Mouse (Mus musculus) heart, embryonic 13.5 days (tissue): ENCODE measurements around the gene Slc25a44. TPM values are rescaled to one million over a fixed set of nuclear protein-coding genes. Genes with fewer than 3 reads are reported as not detected.
"Not testable (repeated sequence)": the region's sequence is repeated elsewhere in the genome, so short reads cannot be mapped to it uniquely, and the experiment has no call there.

Experiments
- ATAC-seq: fragments of 200-750 bp; cut with Nextera tagmentation; 2 replicates; pipeline ENCODE4 v1.8.0; 2017; ENCODE audit warnings: moderate TSS enrichment; ENCODE audit not compliant: insufficient number of reproducible peaks, low FRiP score, low TSS enrichment; ENCODE audit errors: extremely low read depth
- H3K27ac ChIP-seq: fragments of 300-500 bp; sonication (generic); replicated peaks from 2 replicates; pipeline ENCODE4 v1.5.1; 2015; ENCODE audit warnings: moderate library complexity, mild to moderate bottlenecking, inconsistent platforms
- H3K27me3 ChIP-seq: fragments of 300-500 bp; sonication (generic); replicated peaks from 2 replicates; pipeline ENCODE4 v1.6.1; 2015; ENCODE audit warnings: mild to moderate bottlenecking, inconsistent platforms
- H3K36me3 ChIP-seq: fragments of 300-500 bp; sonication (generic); 2 replicates; pipeline ENCODE4 v1.6.1; 2015; ENCODE audit warnings: mild to moderate bottlenecking, inconsistent platforms
- H3K4me1 ChIP-seq: fragments of 300-500 bp; sonication (generic); 2 replicates; pipeline ENCODE4 v1.6.1; 2015; ENCODE audit warnings: inconsistent platforms
- H3K4me2 ChIP-seq: fragments of 300-500 bp; sonication (generic); 2 replicates; pipeline ENCODE4 v1.6.1; 2015; ENCODE audit warnings: inconsistent platforms, mild to moderate bottlenecking, moderate library complexity
- H3K4me3 ChIP-seq: fragments of 300-500 bp; sonication (generic); 2 replicates; pipeline ENCODE4 v1.5.1; 2015; ENCODE audit warnings: moderate library complexity, mild to moderate bottlenecking, inconsistent platforms
- H3K9ac ChIP-seq: fragments of 300-500 bp; sonication (generic); 2 replicates; pipeline ENCODE4 v1.6.1; 2015; ENCODE audit warnings: inconsistent platforms, mild to moderate bottlenecking, moderate library complexity
- H3K9me3 ChIP-seq: fragments of 300-500 bp; sonication (generic); 2 replicates; pipeline ENCODE4 v1.6.1; 2016; ENCODE audit warnings: inconsistent platforms
- WGBS: fragments of 180-500 bp; shearing (Covaris S2); methylation state at CpG from one replicate; pipeline ENCODE4 v1.1.7; 2015; ENCODE audit warnings: mixed read lengths; 5-methylcytosine and 5-hydroxymethylcytosine counted together
- polyA plus RNA-seq: library from polyadenylated mRNA; unstranded; fragments of >200 nt; fragmentation: Nextera tagmentation; extraction: Ambion mirVana; gene quantifications from 2 replicates; pipeline ENCODE4 v1.2.1, GENCODE M21; 2015

Slc25a44 gene
- polyA plus RNA-seq, 1 experiment from 2014 or later: 12.0 TPM

DNA sequence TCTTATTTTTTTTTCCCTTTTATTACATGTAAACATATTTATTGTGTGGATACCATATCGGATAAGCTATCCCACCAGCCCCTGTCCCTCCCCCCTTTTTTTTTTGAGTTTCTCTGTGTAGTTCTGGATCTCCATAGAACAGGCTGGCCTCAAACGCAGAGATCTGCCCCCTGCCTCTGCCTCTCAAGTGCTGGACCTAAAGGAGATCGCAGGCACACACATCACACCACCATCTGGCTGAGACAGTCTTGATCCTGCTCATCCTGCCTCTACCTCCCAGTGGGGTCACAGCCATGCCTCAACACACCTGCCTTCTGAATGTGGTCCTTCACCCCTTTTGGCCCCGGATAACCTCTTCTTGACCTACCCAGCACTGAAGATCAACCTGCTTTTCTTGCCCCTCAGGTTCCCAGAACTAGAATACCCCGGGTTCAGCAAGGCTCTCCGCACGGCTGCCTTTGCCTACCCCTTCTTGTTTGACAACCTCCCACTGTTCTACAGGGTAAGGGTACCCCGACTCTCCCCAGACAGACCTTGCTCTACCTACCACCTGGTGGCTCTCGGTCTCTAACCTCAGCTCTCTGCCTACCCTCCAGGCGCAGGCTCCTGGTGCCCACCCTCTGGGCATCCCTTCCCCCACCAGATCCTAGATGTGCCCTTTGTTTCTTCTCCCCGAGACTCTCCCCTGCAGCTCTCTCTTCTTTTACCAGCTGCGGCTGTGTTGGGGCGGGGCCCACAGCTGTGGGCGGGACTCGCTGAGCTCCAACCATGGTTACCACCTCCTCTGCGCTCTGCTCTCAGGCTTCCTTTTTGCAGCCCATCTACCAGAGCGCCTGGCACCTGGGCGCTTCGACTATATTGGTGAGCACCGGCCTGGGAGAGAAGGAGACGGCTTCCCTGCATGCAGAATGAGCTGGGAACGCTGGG, 43.3 kb downstream of the Slc25a44 start:
- 10% methylated on average over 20 of the region's 22 CpGs for WGBS
- H3K36me3 ChIP-seq, H3K4me1 ChIP-seq, H3K27me3 ChIP-seq, H3K27ac ChIP-seq, H3K9me3 ChIP-seq, ATAC-seq: not testable (repeated sequence)
- H3K4me2 ChIP-seq: peak overlapping the region; percentile 65
- H3K9ac ChIP-seq: 0 out of 2 replicates have a peak overlapping the region, but pooled peaks have one; percentile 44
- peak overlapping the region; percentile 26; the same call in 1 of the 2 replicates for H3K4me3 ChIP-seq

DNA sequence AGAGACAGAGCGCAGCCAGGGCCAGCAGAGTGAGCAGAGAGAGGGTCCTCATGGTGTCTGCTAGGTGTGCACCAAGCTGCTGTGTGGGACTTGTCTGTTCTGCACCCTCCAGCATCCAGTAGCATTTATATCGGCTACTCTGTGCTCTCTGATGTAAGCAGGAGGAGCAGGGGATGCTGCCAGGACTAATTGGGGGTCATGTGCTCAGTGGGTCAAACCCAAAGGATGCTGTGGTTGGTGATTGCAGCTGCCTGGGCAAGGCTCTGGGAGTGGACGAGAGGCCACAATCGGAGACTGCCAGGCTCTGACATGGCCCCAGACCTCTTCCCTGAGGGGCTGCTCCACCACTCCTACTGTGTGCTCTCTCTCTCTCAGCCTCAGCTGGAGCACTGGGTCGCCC, 46.3 kb downstream of the Slc25a44 start, which contains the start of gene Bglap2:
Gene Bglap2, minus strand, starts transcription at position 101 of the 400 bp plus-strand sequence.
- whole genome bisulfite sequencing: 67% methylated on average over 5 of the region's 5 CpGs
- not testable (repeated sequence) for H3K9ac ChIP-seq, ATAC-seq, H3K27ac ChIP-seq, H3K4me3 ChIP-seq, H3K27me3 ChIP-seq, H3K4me2 ChIP-seq, H3K9me3 ChIP-seq, H3K36me3 ChIP-seq
- peaks cover 10% of the 10 kb centered on the region; the same call in 1 of the 2 replicates for H3K4me1 ChIP-seq

DNA sequence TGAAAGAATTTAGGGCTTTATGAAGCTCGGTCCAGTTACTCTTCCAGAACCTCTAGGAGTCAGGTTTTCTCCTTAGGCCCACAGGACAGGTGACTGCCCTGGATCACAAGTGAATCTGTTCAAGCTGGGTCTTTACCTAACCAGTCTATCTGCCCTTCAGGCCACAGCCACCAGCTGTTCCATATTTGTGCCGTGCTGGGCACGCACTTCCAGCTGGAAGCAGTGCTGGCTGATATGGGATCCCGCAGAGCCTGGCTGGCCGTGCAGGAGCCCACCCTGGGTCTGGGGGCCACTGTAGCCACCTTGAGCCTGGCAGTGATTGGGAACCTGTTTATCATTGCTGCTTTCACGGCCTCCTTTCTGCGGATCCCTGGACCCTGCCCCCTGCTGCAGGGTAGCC, 48.3 kb downstream of the Slc25a44 start:
- H3K27me3 ChIP-seq, H3K9ac ChIP-seq, H3K36me3 ChIP-seq, H3K9me3 ChIP-seq, H3K27ac ChIP-seq, ATAC-seq, H3K4me1 ChIP-seq: not testable (repeated sequence)
- H3K4me3 ChIP-seq: peak overlapping the region; percentile 25
- 25% methylated on average over 5 of the region's 7 CpGs for WGBS
- peak overlapping the region; percentile 62 for H3K4me2 ChIP-seq

DNA sequence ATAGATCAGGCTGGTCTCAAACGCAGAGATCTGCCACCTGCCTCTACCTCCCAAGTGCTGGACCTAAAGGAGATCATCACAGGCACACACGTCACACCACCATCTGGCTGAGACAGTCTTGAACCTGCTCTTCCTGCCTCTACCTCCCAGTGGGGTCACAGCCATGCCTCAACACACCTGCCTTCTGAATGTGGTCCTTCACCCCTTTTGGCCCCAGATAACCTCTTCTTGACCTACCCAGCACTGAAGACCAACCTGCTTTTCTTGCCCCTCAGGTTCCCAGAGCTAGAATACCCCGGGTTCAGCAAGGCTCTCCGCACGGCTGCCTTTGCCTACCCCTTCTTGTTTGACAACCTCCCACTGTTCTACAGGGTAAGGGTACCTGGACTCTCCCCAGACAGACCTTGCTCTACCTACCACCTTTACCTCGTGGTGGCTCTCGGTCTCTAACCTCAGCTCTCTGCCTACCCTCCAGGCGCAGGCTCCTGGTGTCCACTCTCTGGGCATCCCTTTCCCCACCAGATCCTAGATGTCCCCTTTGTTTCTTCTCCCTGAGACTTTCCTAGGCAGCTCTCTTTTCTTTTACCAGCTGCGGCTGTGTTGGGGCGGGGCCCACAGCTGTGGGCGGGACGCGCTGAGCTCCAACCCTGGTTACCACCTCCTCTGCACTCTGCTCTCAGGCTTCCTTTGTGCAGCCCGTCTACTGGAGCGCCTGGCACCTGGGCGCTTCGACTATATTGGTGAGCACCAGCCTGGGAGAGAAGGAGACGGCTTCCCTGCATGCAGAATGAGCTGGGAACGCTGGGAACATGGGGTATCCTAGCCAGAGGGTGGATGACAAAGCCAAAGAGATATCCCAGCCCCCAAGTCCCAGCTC, 49.0 kb downstream of the Slc25a44 start:
- not testable (repeated sequence) for H3K27me3 ChIP-seq, H3K36me3 ChIP-seq, H3K27ac ChIP-seq, H3K4me1 ChIP-seq, H3K9me3 ChIP-seq, ATAC-seq
- WGBS: 15% methylated on average over 19 of the region's 19 CpGs
- Histone ChIP-seq H3K4me2 (peak overlapping the region; percentile 62), H3K9ac (peak overlapping the region; percentile 67; the same call in 1 of the 2 replicates), H3K4me3 (peak overlapping the region; percentile 25)

DNA sequence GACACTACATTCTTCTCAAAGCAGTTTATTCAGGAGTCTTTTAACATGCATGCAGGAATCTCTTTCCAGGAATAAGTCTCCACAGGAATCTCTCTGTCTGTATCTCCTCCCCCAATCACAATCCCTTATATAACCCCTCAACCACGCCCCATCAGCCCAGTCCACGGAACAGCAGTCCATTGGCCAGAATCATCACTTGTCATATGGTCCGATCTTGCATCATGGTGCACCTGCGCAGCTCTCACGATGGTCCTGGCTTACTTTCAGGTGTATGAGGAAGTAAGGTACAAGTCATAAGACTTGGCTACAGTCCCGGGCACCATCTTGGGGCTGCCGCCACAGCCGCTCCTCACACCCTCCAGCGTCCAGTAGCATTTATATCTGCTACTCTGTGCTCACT, 52.3 kb downstream of the Slc25a44 start, which contains the start of gene Bglap3:
Gene Bglap3, minus strand, starts transcription at position 101 of the 400 bp plus-strand sequence.
- H3K4me2 ChIP-seq, H3K4me1 ChIP-seq, ATAC-seq, H3K36me3 ChIP-seq, H3K9ac ChIP-seq, H3K27me3 ChIP-seq, H3K27ac ChIP-seq, H3K9me3 ChIP-seq, H3K4me3 ChIP-seq: not testable (repeated sequence)
- 84% methylated on average over 9 of the region's 9 CpGs for WGBS

DNA sequence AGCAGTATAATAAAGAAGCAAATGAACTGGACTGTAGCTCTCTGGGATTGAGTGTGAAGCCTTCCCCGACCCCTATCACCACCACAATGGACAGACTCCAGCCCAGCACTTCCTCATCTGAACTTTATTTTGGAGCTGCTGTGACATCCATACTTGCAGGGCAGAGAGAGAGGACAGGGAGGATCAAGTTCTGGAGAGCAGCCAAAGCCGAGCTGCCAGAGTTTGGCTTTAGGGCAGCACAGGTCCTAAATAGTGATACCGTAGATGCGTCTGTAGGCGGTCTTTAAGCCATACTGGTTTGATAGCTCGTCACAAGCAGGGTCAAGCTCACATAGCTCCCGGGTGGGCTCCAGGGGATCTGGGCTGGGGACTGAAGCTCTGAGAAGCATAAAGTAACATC, 56.4 kb downstream of the Slc25a44 start:
- H3K4me2 ChIP-seq, H3K9me3 ChIP-seq, H3K9ac ChIP-seq, H3K27ac ChIP-seq, H3K36me3 ChIP-seq, H3K4me3 ChIP-seq, ATAC-seq: not testable (repeated sequence)
- peaks cover 24% of the 10 kb centered on the region for H3K27me3 ChIP-seq
- peaks cover 19% of the 10 kb centered on the region for H3K4me1 ChIP-seq
- 66% methylated on average over 7 of the region's 7 CpGs for WGBS

DNA sequence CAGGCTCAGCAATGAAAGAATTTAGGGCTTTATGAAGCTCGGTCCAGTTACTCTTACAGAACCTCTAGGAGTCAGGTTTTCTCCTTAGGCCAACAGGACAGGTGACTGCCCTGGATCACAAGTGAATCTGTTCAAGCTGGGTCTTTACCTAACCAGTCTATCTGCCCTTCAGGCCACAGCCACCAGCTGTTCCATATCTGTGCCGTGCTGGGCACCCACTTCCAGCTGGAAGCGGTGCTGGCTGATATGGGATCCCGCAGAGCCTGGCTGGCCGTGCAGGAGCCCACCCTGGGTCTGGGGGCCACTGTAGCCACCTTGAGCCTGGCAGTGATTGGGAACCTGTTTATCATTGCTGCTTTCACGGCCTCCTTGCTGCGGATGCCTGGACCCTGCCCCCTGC, 57.4 kb downstream of the Slc25a44 start:
- H3K4me1 ChIP-seq: peaks cover 29% of the 10 kb centered on the region
- not testable (repeated sequence) for H3K36me3 ChIP-seq, H3K4me2 ChIP-seq, H3K9me3 ChIP-seq, H3K4me3 ChIP-seq, ATAC-seq, H3K9ac ChIP-seq, H3K27ac ChIP-seq
- 33% methylated on average over 4 of the region's 7 CpGs for WGBS
- H3K27me3 ChIP-seq: peaks cover 24% of the 10 kb centered on the region

DNA sequence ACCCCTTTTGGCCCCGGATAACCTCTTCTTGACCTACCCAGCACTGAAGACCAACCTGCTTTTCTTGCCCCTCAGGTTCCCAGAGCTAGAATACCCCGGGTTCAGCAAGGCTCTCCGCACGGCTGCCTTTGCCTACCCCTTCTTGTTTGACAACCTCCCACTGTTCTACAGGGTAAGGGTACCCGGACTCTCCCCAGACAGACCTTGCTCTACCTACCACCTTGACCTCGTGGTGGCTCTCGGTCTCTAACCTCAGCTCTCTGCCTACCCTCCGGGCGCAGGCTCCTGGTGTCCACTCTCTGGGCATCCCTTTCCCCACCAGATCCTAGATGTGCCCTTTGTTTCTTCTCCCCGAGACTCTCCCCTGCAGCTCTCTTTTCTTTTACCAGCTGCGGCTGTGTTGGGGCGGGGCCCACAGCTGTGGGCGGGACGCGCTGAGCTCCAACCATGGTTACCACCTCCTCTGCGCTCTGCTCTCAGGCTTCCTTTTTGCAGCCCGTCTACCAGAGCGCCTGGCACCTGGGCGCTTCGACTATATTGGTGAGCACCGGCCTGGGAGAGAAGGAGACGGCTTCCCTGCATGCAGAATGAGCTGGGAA, 58.0 kb downstream of the Slc25a44 start:
- 12% methylated on average over 22 of the region's 22 CpGs for WGBS
- not testable (repeated sequence) for ATAC-seq
- peak overlapping the region; percentile 34 for H3K4me3 ChIP-seq

DNA sequence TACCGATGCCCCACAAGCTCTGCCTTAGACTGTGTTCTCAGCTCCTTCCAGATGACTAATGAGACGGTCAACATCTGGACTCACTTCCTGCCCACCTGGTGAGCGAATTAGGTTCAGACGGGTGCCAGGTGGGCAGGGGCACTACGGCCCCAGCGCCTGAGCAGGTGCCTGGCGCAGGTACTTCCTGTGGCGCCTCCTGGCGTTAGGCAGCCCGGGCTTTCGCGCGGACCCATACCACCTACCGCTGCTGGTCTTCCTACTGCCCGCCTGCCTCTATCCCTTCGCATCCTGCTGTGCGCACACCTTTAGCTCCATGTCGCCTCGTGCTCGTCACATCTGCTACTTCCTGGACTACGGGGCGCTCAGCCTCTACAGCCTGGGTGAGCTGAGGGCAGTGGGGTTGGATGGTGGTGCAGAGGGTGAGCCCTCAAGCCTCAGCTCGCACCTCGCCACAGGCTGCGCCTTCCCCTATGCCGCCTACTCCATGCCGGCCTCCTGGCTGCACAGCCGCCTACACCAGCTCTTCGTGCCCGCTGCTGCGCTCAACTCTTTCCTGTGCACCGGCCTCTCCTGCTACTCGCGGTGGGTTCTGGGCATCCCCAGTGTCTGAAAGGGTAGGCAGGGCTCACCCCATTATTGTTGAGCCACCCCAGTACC, 59.1 kb downstream of the Slc25a44 start:
- peaks cover 24% of the 10 kb centered on the region for H3K27me3 ChIP-seq
- no peak overlapping the region for H3K9ac ChIP-seq
- WGBS: 33% methylated on average over 34 of the region's 34 CpGs
- peaks cover 34% of the 10 kb centered on the region for H3K4me1 ChIP-seq
- H3K9me3 ChIP-seq: peaks cover 8% of the 10 kb centered on the region
- no peak for ATAC-seq
- no peak overlapping the region for H3K27ac ChIP-seq
- H3K4me2 ChIP-seq: no peak overlapping the region
- no peak overlapping the region for H3K4me3 ChIP-seq
- H3K36me3 ChIP-seq: peaks cover 24% of the 10 kb centered on the region

More for the DNA sequence above, 58.0 kb downstream of the Slc25a44 start:
- H3K27ac ChIP-seq, H3K9me3 ChIP-seq, H3K9ac ChIP-seq: not testable (repeated sequence)
- peaks cover 13% of the 10 kb centered on the region for H3K36me3 ChIP-seq
- H3K4me2 ChIP-seq: peak overlapping the region; percentile 59
- peaks cover 33% of the 10 kb centered on the region for H3K4me1 ChIP-seq
- H3K27me3 ChIP-seq: peaks cover 24% of the 10 kb centered on the region

DNA sequence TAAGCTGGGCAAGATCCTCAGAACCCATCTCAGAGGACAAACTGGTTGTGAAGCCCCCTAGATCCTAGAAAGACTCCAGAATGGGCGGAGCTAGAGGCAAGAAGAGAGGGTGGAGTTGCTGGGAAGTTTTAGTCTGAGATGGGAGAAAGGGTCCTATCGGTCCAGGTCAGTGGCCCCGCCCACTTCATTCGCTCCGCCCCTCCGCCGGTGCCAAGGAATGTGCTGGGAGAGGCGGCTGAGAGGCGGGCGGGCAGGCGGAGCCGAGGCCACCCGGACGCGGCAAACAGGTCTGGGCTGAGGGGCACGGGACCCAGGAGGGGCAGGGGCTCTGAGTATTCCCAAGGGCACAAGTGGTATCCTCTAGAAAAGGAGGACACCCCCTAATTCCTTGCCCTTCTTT, 60.6 kb downstream of the Slc25a44 start, which contains the start of gene Paqr6:
Gene Paqr6, plus strand, starts transcription at position 248 of the 400 bp plus-strand sequence.
- H3K27me3 ChIP-seq: peaks cover 24% of the 10 kb centered on the region
- 3% methylated on average over 16 of the region's 16 CpGs for WGBS
- H3K9me3 ChIP-seq: no peaks in the 10 kb centered on the region
- peaks cover 49% of the 10 kb centered on the region for H3K4me1 ChIP-seq
- peak within 1 kb of the TSS; percentile 63 for H3K4me2 ChIP-seq
- H3K4me3 ChIP-seq: peak within 1 kb of the TSS; percentile 31
- H3K9ac ChIP-seq: peak within 1 kb of the TSS; percentile 33
- ATAC-seq: no peak; the same call in 1 of the 2 replicates
- peak within 1 kb of the TSS; percentile 64 for H3K27ac ChIP-seq
- peaks cover 39% of the 10 kb centered on the region for H3K36me3 ChIP-seq
